In genomic region chr16:55876025-55876424, GRCm38 (mm10) we compare ENCODE assay signal across 20 mouse cellular contexts. TPM values are rescaled to one million over a fixed set of nuclear protein-coding genes. Genes with fewer than 3 reads are reported as not detected.
A peak's percentile ranks its signal among the peaks of the same experiment; 100 is the strongest.
DNase-seq lines count a peak whose midpoint lies in the region; ATAC-seq and TF ChIP-seq lines count a peak whose summit lies in the region.
"Had no signal": no experiment of that assay in that cellular context is flagged by ENCODE, and none has a peak within 500 bp of the region (broad histone marks: within the 10 kb centered on the region; RNA-seq: fewer than 3 reads in every experiment).

No protein-coding gene starts in this region.

- no peak overlapping the region for H3K9ac ChIP-seq in kidney, postnatal 0 days (ENCODE audit: low read depth, low read length)
- H3K9ac ChIP-seq in kidney, embryonic 16.5 days (replicated peaks; ENCODE audit: low read length) = no peak overlapping the region
- H3K9ac ChIP-seq: forebrain, embryonic 15.5 days; limb, embryonic 13.5 days; liver, embryonic 13.5 days; midbrain, embryonic 13.5 days; neural tube, embryonic 13.5 days had no signal

- H3K36me3 ChIP-seq in heart, embryonic 10.5 days = no peaks in the 10 kb centered on the region
- peaks cover 3% of the 10 kb centered on the region; the same call in 1 of the 2 replicates for H3K36me3 ChIP-seq in kidney, postnatal 0 days (ENCODE audit: insufficient read depth, low read length)
- H3K36me3 ChIP-seq in kidney, embryonic 16.5 days (ENCODE audit: insufficient read depth, low read length) = no peaks in the 10 kb centered on the region
- H3K36me3 ChIP-seq: forebrain, embryonic 15.5 days; limb, embryonic 13.5 days; liver, embryonic 13.5 days; neural tube, embryonic 13.5 days had no signal

- TF ChIP-seq CTCF in kidney, postnatal 0 days (IDR thresholded peaks at IDR 0.05; ENCODE audit: low read depth) = no peak

- no peak overlapping the region for H3K4me2 ChIP-seq in kidney, postnatal 0 days (ENCODE audit: low read length)
- no peak overlapping the region for H3K4me2 ChIP-seq in kidney, embryonic 16.5 days (replicated peaks; ENCODE audit: low read depth, low read length)
- H3K4me2 ChIP-seq: forebrain, embryonic 15.5 days; limb, embryonic 13.5 days; liver, embryonic 13.5 days; midbrain, embryonic 13.5 days; neural tube, embryonic 13.5 days had no signal

- peak; percentile 87 for DNase-seq in heart, adult 11 months
- no peak for DNase-seq in heart, embryonic 10.5 days (ENCODE audit: low spot score)
- DNase-seq in kidney, postnatal 0 days (ENCODE audit: low spot score) = peak; percentile 43
- DNase-seq in 416B (ENCODE audit: low read depth) = peak; percentile 38
- no peak for DNase-seq in yolk sac, embryonic 10.5 days (ENCODE audit: low spot score)
- no peak for DNase-seq in left cerebral cortex, postnatal 36 days (ENCODE audit: low spot score in 2 of 2)
- DNase-seq: adrenal gland, adult 2 months; cerebellum, adult 2 months; gastrocnemius, postnatal 14 days; heart, adult 2 months; kidney, adult 18-20 months; liver, embryonic 13.5 days; thymus, postnatal 25 days had no signal

- H3K4me3 ChIP-seq in heart, embryonic 10.5 days = no peak overlapping the region
- no peak overlapping the region for H3K4me3 ChIP-seq in kidney, postnatal 0 days (replicated peaks; ENCODE audit: low read depth, low read length)
- no peak overlapping the region for H3K4me3 ChIP-seq in kidney, embryonic 16.5 days (ENCODE audit: low read length)
- H3K4me3 ChIP-seq: forebrain, embryonic 15.5 days; heart, adult 2 months; limb, embryonic 13.5 days; liver, embryonic 13.5 days; midbrain, embryonic 13.5 days; neural tube, embryonic 13.5 days had no signal

- H3K9me3 ChIP-seq in heart, embryonic 10.5 days = no peaks in the 10 kb centered on the region
- no peaks in the 10 kb centered on the region for H3K9me3 ChIP-seq in kidney, postnatal 0 days (replicated peaks; ENCODE audit: low read length)
- H3K9me3 ChIP-seq in kidney, embryonic 16.5 days (ENCODE audit: low read length) = no peaks in the 10 kb centered on the region
- H3K9me3 ChIP-seq: forebrain, embryonic 15.5 days; limb, embryonic 13.5 days; liver, embryonic 13.5 days; neural tube, embryonic 13.5 days had no signal

- peak; percentile 49; the same call in 1 of the 2 replicates for ATAC-seq in kidney, postnatal 0 days (replicated peaks; ENCODE audit: low FRiP score, low read depth)
- no peak for ATAC-seq in kidney, embryonic 16.5 days (ENCODE audit: low FRiP score, low TSS enrichment)
- 0 out of 2 replicates have a peak, but pooled peaks have one; percentile 18 for ATAC-seq in common myeloid progenitor, adult 5-6 weeks (replicated peaks; ENCODE audit: low read depth, poor library complexity, severe bottlenecking)
- ATAC-seq: forebrain, embryonic 15.5 days; midbrain, embryonic 13.5 days had no signal

- intact Hi-C loops in left cerebral cortex, postnatal 36 days (cut with DNase I) = no loop called here

- 56% methylated on average over 6 of the region's 6 CpGs for WGBS in heart, embryonic 10.5 days
- 47% methylated on average over 6 of the region's 6 CpGs for WGBS in kidney, postnatal 0 days
- WGBS in kidney, embryonic 16.5 days = 53% methylated on average over 6 of the region's 6 CpGs

- H3K4me1 ChIP-seq in heart, embryonic 10.5 days = peaks cover 8% of the 10 kb centered on the region; the same call in 1 of the 2 replicates
- no peaks in the 10 kb centered on the region for H3K4me1 ChIP-seq in kidney, postnatal 0 days (replicated peaks; ENCODE audit: insufficient read depth, low read length)
- H3K4me1 ChIP-seq in kidney, embryonic 16.5 days (ENCODE audit: insufficient read depth, low read length) = no peaks in the 10 kb centered on the region
- H3K4me1 ChIP-seq: forebrain, embryonic 15.5 days; limb, embryonic 13.5 days; liver, embryonic 13.5 days; midbrain, embryonic 13.5 days; neural tube, embryonic 13.5 days had no signal

- H3K27me3 ChIP-seq in heart, embryonic 10.5 days (ENCODE audit: insufficient read depth, poor library complexity, severe bottlenecking) = no peaks in the 10 kb centered on the region
- H3K27me3 ChIP-seq in kidney, postnatal 0 days (ENCODE audit: insufficient read depth, low read length) = no peaks in the 10 kb centered on the region
- no peaks in the 10 kb centered on the region for H3K27me3 ChIP-seq in kidney, embryonic 16.5 days (ENCODE audit: insufficient read depth, low read length)
- H3K27me3 ChIP-seq: CH12.LX; forebrain, embryonic 15.5 days; limb, embryonic 13.5 days; liver, embryonic 13.5 days; midbrain, embryonic 13.5 days; neural tube, embryonic 13.5 days had no signal

- no peak overlapping the region for H3K27ac ChIP-seq in heart, embryonic 10.5 days
- no peak overlapping the region for H3K27ac ChIP-seq in kidney, postnatal 0 days
- no peak overlapping the region for H3K27ac ChIP-seq in kidney, embryonic 16.5 days (ENCODE audit: low read length)
- H3K27ac ChIP-seq: forebrain, embryonic 15.5 days; heart, adult 2 months; limb, embryonic 13.5 days; liver, embryonic 13.5 days; midbrain, embryonic 13.5 days; neural tube, embryonic 13.5 days had no signal

RNA-seq across cellular contexts. Expression of gene Nxpe3, which starts 19.1 kb away (rescaled TPM):
- 0.58 and 0.95 TPM in 2 replicates for polyA plus RNA-seq in heart, embryonic 10.5 days (2016; fragmentation: Nextera tagmentation; extraction: Ambion mirVana)
- polyA plus RNA-seq in kidney, postnatal 0 days (2015; fragmentation: Nextera tagmentation; extraction: Ambion mirVana) = 2.0 and 2.2 TPM in 2 replicates
- polyA plus RNA-seq in kidney, embryonic 16.5 days (2015; fragmentation: Nextera tagmentation; extraction: Ambion mirVana) = 2.1 and 2.2 TPM in 2 replicates
- total RNA-seq in common myeloid progenitor, adult 5-6 weeks (2017) = 10.1 and 15.5 TPM in 2 replicates
- 10 to 100 TPM in 1 of 2 experiments, 1 to 10 TPM in 1; 9.9 to 11.4 TPM for total RNA-seq in left cerebral cortex, postnatal 36 days (2021)

RNA-seq across cellular contexts. Expression of gene Nfkbiz, which starts 37.3 kb away (rescaled TPM):
- polyA plus RNA-seq in heart, embryonic 10.5 days (2016; fragmentation: Nextera tagmentation; extraction: Ambion mirVana) = 1.7 and 3.1 TPM in 2 replicates
- 4.9 and 5.8 TPM in 2 replicates for polyA plus RNA-seq in kidney, postnatal 0 days (2015; fragmentation: Nextera tagmentation; extraction: Ambion mirVana)
- 4.5 and 5.1 TPM in 2 replicates for polyA plus RNA-seq in kidney, embryonic 16.5 days (2015; fragmentation: Nextera tagmentation; extraction: Ambion mirVana)
- total RNA-seq in common myeloid progenitor, adult 5-6 weeks (2017) = 25.9 and 26.7 TPM in 2 replicates
- total RNA-seq in left cerebral cortex, postnatal 36 days (2021) = 1 to 10 TPM; 2.9 to 3.8 TPM

RNA-seq across cellular contexts. Expression of gene Cep97, which starts 58.6 kb away (rescaled TPM):
- polyA plus RNA-seq in heart, embryonic 10.5 days (2016; fragmentation: Nextera tagmentation; extraction: Ambion mirVana) = 10.3 and 10.4 TPM in 2 replicates
- 8.2 and 8.5 TPM in 2 replicates for polyA plus RNA-seq in kidney, postnatal 0 days (2015; fragmentation: Nextera tagmentation; extraction: Ambion mirVana)
- 12.0 and 13.9 TPM in 2 replicates for polyA plus RNA-seq in kidney, embryonic 16.5 days (2015; fragmentation: Nextera tagmentation; extraction: Ambion mirVana)
- total RNA-seq in common myeloid progenitor, adult 5-6 weeks (2017) = 20.2 and 24.9 TPM in 2 replicates
- 10 to 100 TPM; 11.3 to 14.7 TPM for total RNA-seq in left cerebral cortex, postnatal 36 days (2021)

Comparison
In these comparisons a context has a peak if more than half of its experiments do, and no peak if none do; other contexts are left out.
1. DNase-seq: peak in heart, adult 11 months (single experiment), kidney, postnatal 0 days (single experiment) and 416B (single experiment); none in heart, embryonic 10.5 days (single experiment), yolk sac, embryonic 10.5 days (single experiment) and left cerebral cortex, postnatal 36 days (0 of 2).